Mouse (Mus musculus): ENCODE results near the gene Cwh43.

GRCm38 (mm10) chr5:73414172-73414571, 8.3 kb downstream of the Cwh43 start:
- TF ChIP-seq CTCF (IDR thresholded peaks at IDR 0.05; ENCODE audit: borderline replicate concordance, control insufficient read depth, extremely low read depth, insufficient read depth, low read length, poor library complexity) = no peak
- TF ChIP-seq POLR2A (IDR thresholded peaks at IDR 0.05; ENCODE audit: control insufficient read depth, extremely low read depth, insufficient read depth, low read length, poor library complexity) = no peak
